Mouse (Mus musculus) liver, postnatal 0 days (tissue): ENCODE measurements at regions not wholly inside any gene's neighbourhood (a gene's known extent, or its start where the extent isn't known, plus 50 kb on each side); places are given as distances from the start of the nearest gene placed in this dataset.

ENCODE experiments used
- CTCF ChIP-seq: sonication (generic); IDR thresholded peaks from 2 replicates; pipeline ENCODE4 v1.5.1; 2016; ENCODE audit warnings: antibody characterized with exemption, low read depth
- EP300 ChIP-seq: IDR thresholded peaks from 2 replicates; pipeline ENCODE4 v1.6.1; 2016; ENCODE audit warnings: antibody characterized with exemption, low read depth, mild to moderate bottlenecking

DNA sequence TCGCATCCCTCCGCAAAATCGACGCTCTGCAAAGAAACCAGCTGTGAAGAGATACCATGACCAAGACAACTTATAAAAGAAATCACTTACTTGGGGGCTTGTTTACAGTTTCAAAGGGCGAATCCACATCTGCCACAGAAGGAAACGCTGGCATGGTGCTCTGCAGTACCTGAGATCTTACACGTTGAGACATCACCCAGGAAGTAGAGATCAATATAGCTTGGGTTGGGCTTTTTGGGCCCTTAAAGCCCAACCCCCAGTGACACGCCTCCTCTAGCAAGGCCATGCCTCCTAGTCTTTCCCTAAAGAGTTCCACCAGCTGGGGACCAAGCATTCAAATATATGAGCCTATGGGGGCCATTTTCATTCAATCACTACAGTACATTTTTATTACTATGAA, 617.6 kb upstream of the Gm19410 start:
- TF ChIP-seq CTCF (no peak), EP300 (no peak)
